Mouse (Mus musculus): Measurements from ENCODE around the gene Lekr1.

The Lekr1 gene

GRCm38 (mm10) chr3:65665977-65666766 is at the start of gene Lekr1:
Lekr1 (plus strand) TSS chr3:65666228.
- peak; percentile 77 for DNase-seq (ENCODE audit: low spot score)

- no peak for DNase-seq (ENCODE audit: low spot score)
Observed at GRCm38 (mm10) chr3:65617507-65617906, 48.5 kb upstream of the Lekr1 start.

- no peak for DNase-seq (ENCODE audit: low spot score)
Observed at GRCm38 (mm10) chr3:65619340-65619739, 46.7 kb upstream of the Lekr1 start.

GRCm38 (mm10) chr3:65623057-65623456 is 43.0 kb upstream of the Lekr1 start:
- no peak for DNase-seq (ENCODE audit: low spot score)

GRCm38 (mm10) chr3:65625496-65626289 is 40.3 kb upstream of the Lekr1 start:
- no peak for DNase-seq (ENCODE audit: low spot score)

GRCm38 (mm10) chr3:65626290-65626914 is 39.6 kb upstream of the Lekr1 start:
- DNase-seq (ENCODE audit: low spot score), result no peak

- no peak for DNase-seq (ENCODE audit: low spot score)
Observed at GRCm38 (mm10) chr3:65627021-65627706, 38.9 kb upstream of the Lekr1 start.

GRCm38 (mm10) chr3:65627707-65628028 is 38.4 kb upstream of the Lekr1 start:
- DNase-seq (ENCODE audit: low spot score), result no peak

- DNase-seq (ENCODE audit: low spot score), result no peak
Observed at GRCm38 (mm10) chr3:65629565-65630112, 36.4 kb upstream of the Lekr1 start.

GRCm38 (mm10) chr3:65633604-65634003 is 32.4 kb upstream of the Lekr1 start:
- no peak for DNase-seq (ENCODE audit: low spot score)

GRCm38 (mm10) chr3:65635983-65636382 is 30.0 kb upstream of the Lekr1 start:
- DNase-seq (ENCODE audit: low spot score), result peak; percentile 43

GRCm38 (mm10) chr3:65637313-65637712 is 28.7 kb upstream of the Lekr1 start:
- DNase-seq (ENCODE audit: low spot score), result no peak

GRCm38 (mm10) chr3:65638896-65639295 is 27.1 kb upstream of the Lekr1 start:
- DNase-seq (ENCODE audit: low spot score), result no peak

- DNase-seq (ENCODE audit: low spot score), result no peak
Observed at GRCm38 (mm10) chr3:65639454-65640014, 26.5 kb upstream of the Lekr1 start.

- DNase-seq (ENCODE audit: low spot score), result no peak
Observed at GRCm38 (mm10) chr3:65642959-65643358, 23.1 kb upstream of the Lekr1 start.

- no peak for DNase-seq (ENCODE audit: low spot score)
Observed at GRCm38 (mm10) chr3:65643654-65644053, 22.4 kb upstream of the Lekr1 start.

GRCm38 (mm10) chr3:65647592-65647991 is 18.4 kb upstream of the Lekr1 start:
- DNase-seq (ENCODE audit: low spot score), result no peak

- no peak for DNase-seq (ENCODE audit: low spot score)
Observed at GRCm38 (mm10) chr3:65648913-65649312, 17.1 kb upstream of the Lekr1 start.

GRCm38 (mm10) chr3:65650156-65650815 is 15.7 kb upstream of the Lekr1 start:
- DNase-seq (ENCODE audit: low spot score), result no peak

GRCm38 (mm10) chr3:65654541-65655206 is 11.4 kb upstream of the Lekr1 start:
- no peak for DNase-seq (ENCODE audit: low spot score)

GRCm38 (mm10) chr3:65656451-65656850 is 9.6 kb upstream of the Lekr1 start:
- no peak for DNase-seq (ENCODE audit: low spot score)
